In the genomic region with DNA sequence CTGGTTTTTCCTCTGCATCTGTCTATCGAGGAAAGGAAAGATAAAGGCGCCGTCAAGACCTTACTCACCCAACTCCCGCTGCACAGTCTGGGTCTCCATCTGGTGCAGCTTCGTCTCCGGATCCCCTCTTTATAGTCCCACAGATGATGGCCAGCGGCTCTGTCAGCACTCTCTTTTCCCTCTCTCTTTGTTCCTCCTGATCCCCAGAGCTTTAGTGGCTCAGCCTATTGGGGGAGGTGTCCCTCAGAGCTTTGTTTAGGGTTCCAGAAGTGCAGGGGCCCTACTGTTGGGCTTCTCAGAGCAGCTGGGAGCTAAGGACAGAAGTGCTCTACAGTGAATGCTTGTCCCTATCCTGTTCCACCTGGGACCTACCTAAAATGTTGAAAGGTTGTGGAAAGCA, we compare ENCODE assay signal across 28 mouse cellular contexts. TPM values are rescaled to one million over a fixed set of nuclear protein-coding genes. Genes with fewer than 3 reads are reported as not detected.
DNase-seq lines count a peak whose midpoint lies in the region; ATAC-seq and TF ChIP-seq lines count a peak whose summit lies in the region.
"Had no signal": no experiment of that assay in that cellular context is flagged by ENCODE, and none has a peak within 500 bp of the region (broad histone marks: within the 10 kb centered on the region; RNA-seq: fewer than 3 reads in every experiment).

A gene (minus strand): TSS at position 101 of the 400 bp plus-strand sequence.

- H3K27me3 ChIP-seq in neural tube, embryonic 12.5 days (replicated peaks), result no peaks in the 10 kb centered on the region
- H3K27me3 ChIP-seq in neural tube, embryonic 15.5 days (replicated peaks), result no peaks in the 10 kb centered on the region
- H3K27me3 ChIP-seq: CH12.LX; forebrain, embryonic 13.5 days; forebrain, embryonic 15.5 days; Patski had no signal

- H3K4me2 ChIP-seq in neural tube, embryonic 12.5 days (replicated peaks), result no peak within 1 kb of the TSS
- H3K4me2 ChIP-seq in neural tube, embryonic 15.5 days, result no peak within 1 kb of the TSS
- H3K4me2 ChIP-seq: forebrain, embryonic 13.5 days; forebrain, embryonic 15.5 days had no signal

- WGBS in neural tube, embryonic 12.5 days, result 47% methylated on average over 7 of the region's 7 CpGs
- 45% methylated on average over 7 of the region's 7 CpGs for WGBS in neural tube, embryonic 15.5 days

- no peak for TF ChIP-seq POLR2A in brain, embryonic 14.5 days (IDR thresholded peaks at IDR 0.05; ENCODE audit: borderline replicate concordance, extremely low read depth, insufficient read depth, insufficient read length, poor library complexity, severe bottlenecking)

- H3K4me3 ChIP-seq in neural tube, embryonic 12.5 days, result no peak within 1 kb of the TSS
- no peak within 1 kb of the TSS for H3K4me3 ChIP-seq in neural tube, embryonic 15.5 days (replicated peaks)
- H3K4me3 ChIP-seq: forebrain, embryonic 13.5 days; forebrain, embryonic 15.5 days had no signal

- no peaks in the 10 kb centered on the region for H3K36me3 ChIP-seq in neural tube, embryonic 12.5 days
- no peaks in the 10 kb centered on the region; the same call in 1 of the 2 replicates for H3K36me3 ChIP-seq in neural tube, embryonic 15.5 days
- H3K36me3 ChIP-seq: forebrain, embryonic 15.5 days had no signal

- no peaks in the 10 kb centered on the region for H3K9me3 ChIP-seq in neural tube, embryonic 12.5 days
- no peaks in the 10 kb centered on the region for H3K9me3 ChIP-seq in neural tube, embryonic 15.5 days (replicated peaks)
- H3K9me3 ChIP-seq: forebrain, embryonic 13.5 days; forebrain, embryonic 15.5 days; G1E had no signal

- no peak for ATAC-seq in neural tube, embryonic 12.5 days (ENCODE audit: low FRiP score, low read depth)
- ATAC-seq in neural tube, embryonic 15.5 days (ENCODE audit: low FRiP score), result no peak
- ATAC-seq: activated CD4-positive, CD25-positive, alpha-beta regulatory T cell, adult 4 months; CD4-positive, CD25-positive, alpha-beta regulatory T cell, adult 4 months; forebrain, embryonic 13.5 days; forebrain, embryonic 15.5 days; forebrain, postnatal 0 days; Patski had no signal

- no peak for TF ChIP-seq CTCF in brain, embryonic 14.5 days (IDR thresholded peaks at IDR 0.05; ENCODE audit: borderline replicate concordance, extremely low read depth, insufficient read depth, insufficient read length)

- peak; percentile 5 for DNase-seq in embryo, embryonic 11 days
- no peak for DNase-seq in embryo, embryonic 9.5 days (ENCODE audit: extremely low spot score)
- peak; percentile 80 for DNase-seq in heart, adult 11 months
- DNase-seq in heart, adult 8-10 months (ENCODE audit: low spot score), result no peak
- DNase-seq in brain, embryonic 14.5 days (ENCODE audit: low read depth), result peak; percentile 14
- no peak for DNase-seq in layer of hippocampus, adult 18-20 months (ENCODE audit: low spot score in 2 of 2)
- DNase-seq: adrenal gland, adult 8-10 months; adrenal gland, postnatal 14 days; adrenal gland, postnatal 36 days; B cell, adult 2 months; cerebellum, adult 11 months; cerebellum, adult 18-20 months; cerebellum, adult 8-10 months; cerebellum, adult 9-11 months; cerebellum, postnatal 36 days had no signal

- H3K27ac ChIP-seq in neural tube, embryonic 12.5 days, result no peak within 1 kb of the TSS
- no peak within 1 kb of the TSS for H3K27ac ChIP-seq in neural tube, embryonic 15.5 days (replicated peaks)
- H3K27ac ChIP-seq: forebrain, embryonic 13.5 days; forebrain, embryonic 15.5 days had no signal

- peaks cover 5% of the 10 kb centered on the region for H3K4me1 ChIP-seq in neural tube, embryonic 12.5 days
- H3K4me1 ChIP-seq in neural tube, embryonic 15.5 days, result no peaks in the 10 kb centered on the region
- H3K4me1 ChIP-seq: forebrain, embryonic 15.5 days had no signal

- H3K9ac ChIP-seq in neural tube, embryonic 12.5 days, result no peak within 1 kb of the TSS
- no peak within 1 kb of the TSS for H3K9ac ChIP-seq in neural tube, embryonic 15.5 days (replicated peaks)
- H3K9ac ChIP-seq: forebrain, embryonic 13.5 days; forebrain, embryonic 15.5 days; forebrain, postnatal 0 days had no signal

RNA-seq across cellular contexts. Expression of the gene that starts here (rescaled TPM):
- not detected for total RNA-seq in heart, adult 8-10 months (2022)
- polyA plus RNA-seq in neural tube, embryonic 12.5 days (2016; fragmentation: Nextera tagmentation; extraction: Ambion mirVana), result 8.2 and 14.1 TPM in 2 replicates
- polyA plus RNA-seq in neural tube, embryonic 15.5 days (2015; fragmentation: Nextera tagmentation; extraction: Ambion mirVana), result 0.61 TPM in 1 of 2 replicates, not detected in the other
- polyA plus RNA-seq in brain, embryonic 14.5 days (2012; rRNA removed), result 0.19 and 0.23 TPM in 2 replicates
- not detected for total RNA-seq in layer of hippocampus, adult 18-20 months (2021)
- total RNA-seq: adrenal gland, adult 18-20 months; adrenal gland, adult 8-10 months; adrenal gland, postnatal 14 days; adrenal gland, postnatal 36 days; CH12.LX; common myeloid progenitor, adult 5-6 weeks had no signal
- polyA plus RNA-seq: CD4-positive, CD25-positive, alpha-beta regulatory T cell, adult 4 months; embryonic facial prominence, embryonic 14.5 days; G1E; Patski had no signal

Comparison
In these comparisons a context has a peak if more than half of its experiments do, and no peak if none do; other contexts are left out.
1. DNase-seq: peak in embryo, embryonic 11 days (single experiment) and heart, adult 11 months (single experiment); none in embryo, embryonic 9.5 days (single experiment), heart, adult 8-10 months (single experiment) and layer of hippocampus, adult 18-20 months (0 of 2).
2. Peak in DNase-seq in brain, embryonic 14.5 days; RNA of the gene not detected or under 1 TPM.